Mouse (Mus musculus): ENCODE results near the gene Mtrex. TPM values are rescaled to one million over a fixed set of nuclear protein-coding genes. Genes with fewer than 3 reads are reported as not detected.

Mtrex gene
- polyA plus RNA-seq, 1 experiment from 2014 or later = 56.3 TPM

- peaks cover 39% of the 10 kb centered on the region for H3K36me3 ChIP-seq
- H3K27ac ChIP-seq (replicated peaks) = no peak overlapping the region
- no peak overlapping the region for H3K9ac ChIP-seq
- no peak overlapping the region for H3K4me2 ChIP-seq
- H3K4me1 ChIP-seq (replicated peaks) = no peaks in the 10 kb centered on the region; the same call in 1 of the 2 replicates
- WGBS = 97% methylated on average over 1 of the region's 1 CpGs
- no peak for ATAC-seq (ENCODE audit: low FRiP score, low read depth)
- no peaks in the 10 kb centered on the region for H3K27me3 ChIP-seq
- H3K4me3 ChIP-seq = no peak overlapping the region
- H3K9me3 ChIP-seq = no peaks in the 10 kb centered on the region
Measured at GRCm38 (mm10) chr13:112862978-112863677, 64.1 kb downstream of the Mtrex start.

DNA sequence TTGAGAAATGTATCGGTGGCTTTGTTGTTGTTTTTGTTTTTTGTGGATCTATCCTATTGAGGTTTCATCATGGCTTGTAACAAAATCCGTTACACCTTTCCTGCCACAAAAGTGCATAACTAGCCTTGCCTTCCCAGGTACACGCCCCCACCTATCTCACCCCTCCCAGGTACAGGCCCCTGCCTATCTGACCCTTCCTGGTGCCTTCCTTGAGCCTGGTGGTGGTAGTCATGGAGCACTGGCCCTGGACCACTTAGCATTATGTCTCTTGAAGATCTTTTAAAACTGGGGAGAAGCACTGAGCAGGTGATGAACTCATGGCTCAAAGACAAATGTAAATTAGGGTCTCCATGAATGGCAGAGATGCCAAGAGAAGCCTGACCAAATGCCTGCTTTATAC, 64.9 kb downstream of the Mtrex start:
- Histone ChIP-seq H3K4me2 (no peak overlapping the region), H3K4me3 (no peak overlapping the region), H3K9me3 (no peaks in the 10 kb centered on the region), H3K36me3 (peaks cover 32% of the 10 kb centered on the region), H3K27me3 (no peaks in the 10 kb centered on the region), H3K4me1 (replicated peaks) (no peaks in the 10 kb centered on the region; the same call in 1 of the 2 replicates), H3K9ac (no peak overlapping the region), H3K27ac (replicated peaks) (no peak overlapping the region)
- 69% methylated on average over 3 of the region's 3 CpGs for WGBS
- ATAC-seq (ENCODE audit: low FRiP score, low read depth) = no peak

DNA sequence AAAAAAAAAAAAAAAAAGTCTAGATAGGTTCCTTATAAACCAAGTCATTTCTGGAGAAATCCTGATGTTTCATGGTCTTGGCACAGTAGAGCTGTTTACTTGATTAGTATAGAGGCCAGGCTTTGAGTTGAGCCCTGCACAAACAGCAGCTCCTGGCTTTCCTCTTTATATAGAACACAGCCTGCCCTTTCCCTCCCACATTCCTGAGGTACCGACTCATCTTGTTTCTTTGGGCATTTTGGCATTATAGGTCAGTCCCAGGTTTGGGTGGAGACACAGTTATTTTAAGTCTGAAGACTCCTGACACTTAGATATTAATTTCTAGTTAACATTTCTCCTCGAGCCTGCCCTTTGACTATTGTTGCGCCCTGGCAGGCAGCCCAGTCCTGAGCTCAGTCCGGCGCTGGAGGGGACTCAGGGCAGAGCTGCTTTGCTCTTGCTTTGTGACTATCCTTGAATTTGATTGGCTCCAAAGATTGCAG, 65.3 kb downstream of the Mtrex start:
- Histone ChIP-seq H3K4me1 (replicated peaks) (no peaks in the 10 kb centered on the region; the same call in 1 of the 2 replicates), H3K27me3 (no peaks in the 10 kb centered on the region), H3K27ac (replicated peaks) (no peak overlapping the region)

GRCm38 (mm10) chr13:112860911-112861310, 66.3 kb downstream of the Mtrex start:
- Histone ChIP-seq H3K9me3 (no peaks in the 10 kb centered on the region), H3K36me3 (peaks cover 28% of the 10 kb centered on the region), H3K9ac (no peak overlapping the region), H3K27ac (replicated peaks) (no peak overlapping the region), H3K4me1 (replicated peaks) (no peaks in the 10 kb centered on the region; the same call in 1 of the 2 replicates), H3K27me3 (no peaks in the 10 kb centered on the region), H3K4me3 (no peak overlapping the region), H3K4me2 (no peak overlapping the region)
- ATAC-seq (ENCODE audit: low FRiP score, low read depth) = no peak
- WGBS = 93% methylated on average over 9 of the region's 9 CpGs

More for the DNA sequence above, 65.3 kb downstream of the Mtrex start:
- Histone ChIP-seq H3K9me3 (no peaks in the 10 kb centered on the region), H3K9ac (no peak overlapping the region), H3K4me2 (no peak overlapping the region), H3K36me3 (peaks cover 33% of the 10 kb centered on the region), H3K4me3 (no peak overlapping the region)
- ATAC-seq (ENCODE audit: low FRiP score, low read depth) = no peak
- WGBS = 42% methylated on average over 5 of the region's 5 CpGs

DNA sequence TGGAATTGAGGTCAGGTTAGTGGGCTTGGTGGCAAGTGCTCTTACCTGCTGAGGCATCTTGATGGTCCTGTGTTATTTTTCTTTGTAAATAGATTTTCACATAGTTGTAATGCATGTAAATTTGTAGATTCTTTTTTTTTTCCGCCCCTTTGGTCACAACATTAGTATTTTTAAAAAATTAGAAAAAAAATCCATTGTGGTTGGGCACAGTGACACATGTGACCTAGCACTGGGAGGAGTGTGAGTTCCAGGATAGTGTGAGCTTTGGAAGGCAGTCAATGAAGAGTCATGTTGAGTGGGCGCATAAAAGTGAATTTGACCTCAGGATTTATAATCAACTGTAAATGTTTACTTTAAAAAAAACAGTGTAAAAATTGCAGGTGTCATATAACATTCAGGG, 66.8 kb downstream of the Mtrex start:
- 93% methylated on average over 2 of the region's 2 CpGs for WGBS
- Histone ChIP-seq H3K36me3 (peaks cover 24% of the 10 kb centered on the region), H3K4me1 (replicated peaks) (no peaks in the 10 kb centered on the region; the same call in 1 of the 2 replicates), H3K4me3 (no peak overlapping the region), H3K9me3 (no peaks in the 10 kb centered on the region), H3K4me2 (no peak overlapping the region), H3K27me3 (no peaks in the 10 kb centered on the region), H3K27ac (replicated peaks) (no peak overlapping the region), H3K9ac (no peak overlapping the region)
- no peak for ATAC-seq (ENCODE audit: low FRiP score, low read depth)

DNA sequence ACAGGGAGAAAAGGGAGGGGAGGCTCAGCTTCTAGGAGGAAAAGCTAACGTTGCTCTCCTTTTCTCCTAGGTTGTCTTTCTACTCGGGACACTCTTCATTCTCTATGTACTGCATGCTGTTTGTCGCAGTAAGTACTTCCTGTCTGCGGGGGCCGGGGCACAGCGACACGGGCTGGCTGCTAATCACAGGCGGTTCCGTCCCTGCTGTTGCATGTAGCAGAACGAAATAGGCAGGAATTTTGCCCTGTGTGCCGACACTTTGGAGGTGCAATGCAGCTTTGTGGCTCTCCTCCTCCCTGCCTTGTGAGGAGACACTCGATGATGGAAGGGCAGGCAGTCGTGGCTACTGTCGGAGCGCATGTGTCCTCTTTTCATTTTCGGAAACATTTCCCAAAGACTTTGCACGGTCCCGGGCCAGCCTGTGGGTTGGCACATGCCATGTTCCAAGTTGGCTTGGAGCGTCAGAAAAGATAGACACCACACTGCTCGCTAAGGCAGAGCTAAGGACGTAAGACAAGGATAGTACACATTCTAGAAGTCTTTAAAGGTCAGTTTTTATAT, 67.5 kb downstream of the Mtrex start:
- Histone ChIP-seq H3K4me3 (no peak overlapping the region), H3K27me3 (no peaks in the 10 kb centered on the region), H3K4me2 (no peak overlapping the region), H3K9me3 (no peaks in the 10 kb centered on the region), H3K9ac (no peak overlapping the region), H3K36me3 (peaks cover 20% of the 10 kb centered on the region), H3K27ac (replicated peaks) (no peak overlapping the region), H3K4me1 (replicated peaks) (no peaks in the 10 kb centered on the region; the same call in 1 of the 2 replicates)
- ATAC-seq (ENCODE audit: low FRiP score, low read depth) = no peak
- 93% methylated on average over 21 of the region's 21 CpGs for WGBS

GRCm38 (mm10) chr13:112857921-112858320, 69.3 kb downstream of the Mtrex start:
- H3K36me3 ChIP-seq = peaks cover 20% of the 10 kb centered on the region
- H3K4me1 ChIP-seq (replicated peaks) = peaks cover 6% of the 10 kb centered on the region; the same call in 1 of the 2 replicates
- no peak overlapping the region for H3K27ac ChIP-seq (replicated peaks)
- no peak overlapping the region for H3K4me3 ChIP-seq
- H3K27me3 ChIP-seq = no peaks in the 10 kb centered on the region
- no peak for ATAC-seq (ENCODE audit: low FRiP score, low read depth)
- H3K9me3 ChIP-seq = no peaks in the 10 kb centered on the region
- 84% methylated on average over 7 of the region's 7 CpGs for WGBS
- H3K9ac ChIP-seq = no peak overlapping the region
- H3K4me2 ChIP-seq = no peak overlapping the region

- Histone ChIP-seq H3K4me1 (replicated peaks) (peaks cover 6% of the 10 kb centered on the region; the same call in 1 of the 2 replicates), H3K9me3 (no peaks in the 10 kb centered on the region), H3K9ac (no peak overlapping the region), H3K4me3 (no peak overlapping the region), H3K27ac (replicated peaks) (no peak overlapping the region), H3K27me3 (no peaks in the 10 kb centered on the region), H3K36me3 (peaks cover 12% of the 10 kb centered on the region), H3K4me2 (no peak overlapping the region)
- peak; percentile 45; the same call in 1 of the 2 replicates for ATAC-seq (ENCODE audit: low FRiP score, low read depth)
- WGBS = 58% methylated on average over 6 of the region's 6 CpGs
Measured at GRCm38 (mm10) chr13:112854402-112854801, 72.8 kb downstream of the Mtrex start.

DNA sequence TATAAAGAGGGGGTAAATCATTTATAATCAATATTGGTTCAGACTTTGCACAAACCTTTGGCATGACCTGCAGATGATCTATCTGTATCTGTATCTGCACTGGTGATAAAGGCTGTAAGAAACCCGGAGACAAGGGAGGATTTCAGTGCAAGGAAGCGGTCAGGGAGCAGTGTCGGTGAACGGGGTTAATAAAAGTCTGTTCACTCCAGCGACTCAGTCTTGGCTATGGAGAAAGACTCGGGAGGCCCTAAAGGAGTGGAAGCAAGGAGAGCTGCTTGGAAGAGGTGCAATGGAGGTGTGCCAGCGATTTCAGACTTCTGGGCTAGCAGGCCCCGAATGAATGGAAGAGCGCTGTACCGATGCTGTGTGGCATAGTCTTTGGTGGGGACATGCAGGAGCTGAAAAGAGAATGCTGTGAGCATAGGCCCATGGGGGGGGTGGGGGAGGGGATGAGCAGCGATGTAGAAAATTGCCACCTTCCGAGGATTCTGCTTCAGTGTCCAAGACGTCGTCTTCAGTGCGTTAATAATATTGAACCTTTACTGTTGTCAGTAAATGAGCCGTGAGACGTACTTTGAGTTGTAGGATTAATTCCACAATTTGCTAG, 73.4 kb downstream of the Mtrex start:
- no peak overlapping the region for H3K9ac ChIP-seq
- no peak overlapping the region for H3K27ac ChIP-seq (replicated peaks)
- no peak overlapping the region for H3K4me3 ChIP-seq
- WGBS = 32% methylated on average over 17 of the region's 17 CpGs
- no peaks in the 10 kb centered on the region for H3K9me3 ChIP-seq
- no peak for ATAC-seq (ENCODE audit: low FRiP score, low read depth)
- H3K4me2 ChIP-seq = no peak overlapping the region
- H3K4me1 ChIP-seq (replicated peaks) = peaks cover 6% of the 10 kb centered on the region; the same call in 1 of the 2 replicates
- peaks cover 8% of the 10 kb centered on the region; the same call in 1 of the 2 replicates for H3K36me3 ChIP-seq
- H3K27me3 ChIP-seq = no peaks in the 10 kb centered on the region

GRCm38 (mm10) chr13:112845931-112846330, 81.3 kb downstream of the Mtrex start:
- no peak for ATAC-seq (ENCODE audit: low FRiP score, low read depth)
- Histone ChIP-seq H3K9ac (no peak overlapping the region), H3K27me3 (no peaks in the 10 kb centered on the region), H3K4me1 (replicated peaks) (no peaks in the 10 kb centered on the region), H3K4me3 (no peak overlapping the region), H3K27ac (replicated peaks) (no peak overlapping the region), H3K9me3 (no peaks in the 10 kb centered on the region), H3K36me3 (peaks cover 10% of the 10 kb centered on the region; the same call in 1 of the 2 replicates), H3K4me2 (no peak overlapping the region)
- WGBS = 96% methylated on average over 3 of the region's 3 CpGs

DNA sequence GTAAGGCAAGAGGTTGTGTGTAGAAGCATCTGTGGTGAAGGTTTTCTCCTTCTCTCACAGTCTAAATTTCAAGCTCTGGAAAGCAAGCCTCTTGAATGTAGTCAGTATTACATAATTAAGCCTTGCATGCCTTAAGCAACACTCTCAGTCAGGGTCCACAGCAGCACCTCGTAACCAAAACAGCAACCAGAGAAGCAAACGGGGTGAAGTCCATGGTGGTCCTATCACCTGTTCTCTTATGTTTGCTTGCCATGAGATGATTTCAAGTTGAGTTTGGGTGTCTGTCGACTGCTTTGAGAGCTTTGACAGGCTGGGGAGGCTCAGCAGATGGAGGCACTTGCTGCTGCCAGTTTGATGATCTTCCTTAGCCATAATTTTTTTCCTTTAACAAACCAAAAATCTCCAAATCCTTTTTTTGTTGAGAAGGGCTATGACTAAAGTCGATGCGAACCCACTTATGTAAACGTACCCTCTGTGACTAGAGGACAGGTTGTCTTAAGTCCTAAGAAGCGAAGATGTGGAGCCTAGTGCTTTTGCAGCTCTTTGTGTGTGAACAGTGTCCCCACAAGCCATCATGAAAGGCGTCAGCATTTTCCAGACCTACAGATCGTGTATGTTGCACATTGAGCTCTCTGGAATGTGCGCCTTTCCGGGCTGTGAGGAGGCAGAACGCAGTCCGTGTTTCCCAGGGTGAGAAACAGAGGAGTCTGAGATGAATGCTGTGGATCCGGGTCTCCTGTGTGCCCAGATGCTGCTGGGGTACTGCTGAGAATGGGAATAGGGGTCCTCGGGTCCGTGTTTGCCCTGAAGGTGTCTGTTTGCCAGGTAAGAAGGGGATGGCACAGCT, 86.7 kb downstream of the Mtrex start:
- Histone ChIP-seq H3K4me3 (no peak overlapping the region), H3K9me3 (no peaks in the 10 kb centered on the region), H3K9ac (no peak overlapping the region), H3K27me3 (no peaks in the 10 kb centered on the region), H3K4me1 (replicated peaks) (no peaks in the 10 kb centered on the region), H3K36me3 (peaks cover 6% of the 10 kb centered on the region; the same call in 1 of the 2 replicates), H3K27ac (replicated peaks) (no peak overlapping the region), H3K4me2 (no peak overlapping the region)
- no peak for ATAC-seq (ENCODE audit: low FRiP score, low read depth)
- 85% methylated on average over 16 of the region's 16 CpGs for WGBS
